Mouse (Mus musculus) neutrophil, adult 65 days (primary cell): ENCODE results near the gene Zfp770. TPM values are rescaled to one million over a fixed set of nuclear protein-coding genes. Genes with fewer than 3 reads are reported as not detected.

Experiments
- total RNA-seq: library from RNA; stranded (reverse); gene quantifications from 2 replicates; pipeline ENCODE4 v1.2.4, GENCODE M21; 2023

The Zfp770 gene
- 2.7 and 2.8 TPM in 2 replicates for total RNA-seq

GRCm38 (mm10) chr2:114200932-114201559, at the start of gene Zfp770:
TSS of gene Zfp770 (minus strand) at chr2:114201469.

GRCm38 (mm10) chr2:114186924-114187323, 14.3 kb downstream of the Zfp770 start, which contains the start of gene Aqr:
TSS of gene Aqr (minus strand) at chr2:114187024.

Other genes with a start within 250 kb of the Zfp770 start
- not detected in 2 replicates for gene Gjd2, start 187.8 kb downstream of the Zfp770 start, total RNA-seq
- not detected in 2 replicates for gene Actc1, start 147.9 kb downstream of the Zfp770 start, total RNA-seq
- 21.2 and 32.4 TPM in 2 replicates for gene Aqr, start 14.4 kb downstream of the Zfp770 start, total RNA-seq